Mouse (Mus musculus) lung, embryonic 14.5 days (tissue): Measurements from ENCODE around the gene Gm10188. TPM values are rescaled to one million over a fixed set of nuclear protein-coding genes. Genes with fewer than 3 reads are reported as not detected.

Experiments used
- ATAC-seq: fragments of 200-750 bp; cut with Nextera tagmentation; 2 replicates; pipeline ENCODE4 v1.8.0; 2017; ENCODE audit warnings: mild to moderate bottlenecking, moderate TSS enrichment, moderate library complexity; ENCODE audit not compliant: insufficient read depth
- DNase-seq: peaks from one replicate; pipeline ENCODE4 v3.0.0-alpha.2; 2015
- H3K27ac ChIP-seq: fragments of 300-500 bp; sonication (generic); 2 replicates; pipeline ENCODE4 v1.5.1; 2014; ENCODE audit warnings: low read depth, mild to moderate bottlenecking, moderate library complexity
- H3K27me3 ChIP-seq: fragments of 300-500 bp; sonication (generic); 2 replicates; pipeline ENCODE4 v1.6.1; 2014; ENCODE audit warnings: low read length, control low read depth; ENCODE audit not compliant: insufficient read depth
- H3K36me3 ChIP-seq: fragments of 300-500 bp; sonication (generic); 2 replicates; pipeline ENCODE4 v1.6.1; 2014; ENCODE audit warnings: control low read depth; ENCODE audit not compliant: insufficient read depth
- H3K4me1 ChIP-seq: fragments of 300-500 bp; sonication (generic); 2 replicates; pipeline ENCODE4 v1.6.1; 2014; ENCODE audit warnings: antibody characterized with exemption, control low read depth; ENCODE audit not compliant: insufficient read depth
- H3K4me2 ChIP-seq: fragments of 300-500 bp; sonication (generic); 2 replicates; pipeline ENCODE4 v1.6.1; 2014; ENCODE audit warnings: mild to moderate bottlenecking
- H3K4me3 ChIP-seq: fragments of 300-500 bp; sonication (generic); 2 replicates; pipeline ENCODE4 v1.5.1; 2014; ENCODE audit warnings: low read depth, low read length
- H3K9ac ChIP-seq: fragments of 300-500 bp; sonication (generic); 2 replicates; pipeline ENCODE4 v1.6.1; 2014
- H3K9me3 ChIP-seq: fragments of 300-500 bp; sonication (generic); 2 replicates; pipeline ENCODE4 v1.6.1; 2016; ENCODE audit warnings: low read depth, low read length, control low read depth
- CTCF ChIP-seq: IDR thresholded peaks from 2 replicates; pipeline ENCODE4 v1.5.1; 2016; ENCODE audit warnings: antibody characterized with exemption, low read depth
- WGBS: fragments of 180-500 bp; shearing (Covaris S2); extraction: QIAGEN DNeasy Blood & Tissue Kit; methylation state at CpG from one replicate; pipeline ENCODE4 v1.1.7; 2014; 5-methylcytosine and 5-hydroxymethylcytosine counted together
- polyA plus RNA-seq: library from polyadenylated mRNA; unstranded; fragments of >200 nt; fragmentation: Nextera tagmentation; extraction: Ambion mirVana; gene quantifications from 2 replicates; pipeline ENCODE4 v1.2.1, GENCODE M21; 2014

Gene Gm10188
- polyA plus RNA-seq, 1 experiment from 2014 or later: not detected

- Histone ChIP-seq H3K4me1 (peaks cover 4% of the 10 kb centered on the region; the same call in 1 of the 2 replicates), H3K27me3 (no peaks in the 10 kb centered on the region; the same call in 1 of the 2 replicates), H3K4me2 (peak overlapping the region; percentile 35; the same call in 1 of the 2 replicates), H3K4me3 (no peak overlapping the region), H3K36me3 (no peaks in the 10 kb centered on the region), H3K9ac (no peak overlapping the region), H3K27ac (peak overlapping the region; percentile 51; the same call in 1 of the 2 replicates), H3K9me3 (no peaks in the 10 kb centered on the region)
- peak; percentile 55 for ATAC-seq
- 19% methylated on average over 11 of the region's 11 CpGs for WGBS
- TF ChIP-seq CTCF: peak; percentile 41
- peak; percentile 37 for DNase-seq
Measured at GRCm38 (mm10) chr1:132200562-132201510, 28.7 kb downstream of the Gm10188 start.

- peak overlapping the region; percentile 35; the same call in 1 of the 2 replicates for H3K4me2 ChIP-seq
- H3K9me3 ChIP-seq: no peaks in the 10 kb centered on the region
- DNase-seq (no peak), ATAC-seq (no peak)
- peaks cover 4% of the 10 kb centered on the region; the same call in 1 of the 2 replicates for H3K4me1 ChIP-seq
- no peak for TF ChIP-seq CTCF
- H3K27me3 ChIP-seq: no peaks in the 10 kb centered on the region; the same call in 1 of the 2 replicates
- H3K4me3 ChIP-seq: no peak overlapping the region
- peak overlapping the region; percentile 51 for H3K27ac ChIP-seq
- WGBS: 19% methylated on average over 12 of the region's 12 CpGs
- no peak overlapping the region for H3K9ac ChIP-seq
- H3K36me3 ChIP-seq: no peaks in the 10 kb centered on the region
Measured at GRCm38 (mm10) chr1:132199934-132200333, 29.6 kb downstream of the Gm10188 start.

GRCm38 (mm10) chr1:132199244-132199643 lies 30.3 kb downstream of the Gm10188 start:
- H3K4me2 ChIP-seq: no peak overlapping the region
- no peak for TF ChIP-seq CTCF
- no peaks in the 10 kb centered on the region; the same call in 1 of the 2 replicates for H3K27me3 ChIP-seq

GRCm38 (mm10) chr1:132198401-132199071 lies 31.0 kb downstream of the Gm10188 start:
- Histone ChIP-seq H3K27me3 (peaks cover 4% of the 10 kb centered on the region; the same call in 1 of the 2 replicates), H3K4me2 (no peak overlapping the region), H3K9me3 (no peaks in the 10 kb centered on the region), H3K9ac (no peak overlapping the region), H3K4me1 (peaks cover 4% of the 10 kb centered on the region; the same call in 1 of the 2 replicates), H3K36me3 (no peaks in the 10 kb centered on the region), H3K27ac (no peak overlapping the region), H3K4me3 (no peak overlapping the region)
- DNase-seq (no peak), ATAC-seq (no peak)
- no peak for TF ChIP-seq CTCF
- 84% methylated on average over 16 of the region's 16 CpGs for WGBS

More at GRCm38 (mm10) chr1:132199244-132199643, 30.3 kb downstream of the Gm10188 start:
- Histone ChIP-seq H3K9me3 (no peaks in the 10 kb centered on the region), H3K36me3 (no peaks in the 10 kb centered on the region), H3K9ac (no peak overlapping the region), H3K4me3 (no peak overlapping the region), H3K27ac (no peak overlapping the region), H3K4me1 (peaks cover 4% of the 10 kb centered on the region; the same call in 1 of the 2 replicates)
- 80% methylated on average over 6 of the region's 6 CpGs for WGBS
- DNase-seq: no peak
- ATAC-seq: no peak

GRCm38 (mm10) chr1:132197666-132198065 lies 31.9 kb downstream of the Gm10188 start:
- 13% methylated on average over 9 of the region's 9 CpGs for WGBS
- Histone ChIP-seq H3K9me3 (no peaks in the 10 kb centered on the region), H3K27ac (0 out of 2 replicates have a peak overlapping the region, but pooled peaks have one; percentile 86), H3K4me1 (peaks cover 4% of the 10 kb centered on the region; the same call in 1 of the 2 replicates), H3K4me2 (no peak overlapping the region), H3K4me3 (no peak overlapping the region), H3K9ac (no peak overlapping the region; the same call in 1 of the 2 replicates), H3K36me3 (no peaks in the 10 kb centered on the region), H3K27me3 (peaks cover 11% of the 10 kb centered on the region)
- no peak for TF ChIP-seq CTCF
- DNase-seq (no peak), ATAC-seq (no peak)

GRCm38 (mm10) chr1:132196337-132196736 lies 33.2 kb downstream of the Gm10188 start:
- H3K27ac ChIP-seq: peak overlapping the region; percentile 93
- DNase-seq (peak; percentile 59), ATAC-seq (peak; percentile 32)
- no peaks in the 10 kb centered on the region for H3K9me3 ChIP-seq
- 26% methylated on average over 7 of the region's 7 CpGs for WGBS
- H3K27me3 ChIP-seq: peaks cover 24% of the 10 kb centered on the region
- no peak for TF ChIP-seq CTCF
- no peak overlapping the region for H3K9ac ChIP-seq
- no peak overlapping the region for H3K4me3 ChIP-seq
- H3K4me2 ChIP-seq: no peak overlapping the region
- no peaks in the 10 kb centered on the region for H3K36me3 ChIP-seq
- peaks cover 4% of the 10 kb centered on the region; the same call in 1 of the 2 replicates for H3K4me1 ChIP-seq
